Mouse (Mus musculus): ENCODE results near the gene Wdr83os.

GRCm38 (mm10) chr8:85084633-85085032 lies 4.1 kb downstream of the Wdr83os start:
- TF ChIP-seq POLR2A (IDR thresholded peaks at IDR 0.05; ENCODE audit: borderline replicate concordance, insufficient read depth, low read length) (no peak), CTCF (IDR thresholded peaks at IDR 0.05; ENCODE audit: borderline replicate concordance, insufficient read depth, low read depth, low read length) (no peak)
